Mouse (Mus musculus) gastrocnemius, adult 18-20 months (tissue): ENCODE results near the gene Uck1. TPM values are rescaled to one million over a fixed set of nuclear protein-coding genes. Genes with fewer than 3 reads are reported as not detected.
"Not testable (repeated sequence)": the region's sequence is repeated elsewhere in the genome, so short reads cannot be mapped to it uniquely, and the experiment has no call there.

Experiments
- DNase-seq: peaks from one replicate; pipeline ENCODE4 v3.0.0; 2021; ENCODE audit warnings: low spot score
- long read RNA-seq, 2 experiments: library from polyadenylated mRNA; stranded (forward); transcript quantifications; one replicate each; pipeline ENCODE4 v2.0.0; 2021
- total RNA-seq, 2 experiments: library from RNA; stranded (reverse); gene quantifications; 2 replicates each; pipeline ENCODE4 v1.2.3; 2021

Uck1 gene
- 10 to 100 TPM; 11.4 to 11.6 TPM for total RNA-seq
- long read RNA-seq, experiment 1, transcript Uck1-201 (7 exons, 2,005 nt) = major isoform, 12 of 15 reads
- long read RNA-seq, experiment 1, partial matches to known transcripts = 1 of 15 reads
- long read RNA-seq, experiment 1, other reads (novel, unspliced or antisense) = 2 of 15 reads
- long read RNA-seq, experiment 2, transcript Uck1-201 (7 exons, 2,005 nt) = major isoform, 9 of 12 reads
- long read RNA-seq, experiment 2, partial matches to known transcripts = 0 of 12 reads
- long read RNA-seq, experiment 2, other reads (novel, unspliced or antisense) = 3 of 12 reads

GRCm38 (mm10) chr2:32259657-32260417 is at the start of gene Uck1:
Uck1 (minus strand) TSS chr2:32260159.
- DNase-seq = peak; percentile 85

- no peak for DNase-seq
Observed at GRCm38 (mm10) chr2:32308870-32309568, 49.1 kb upstream of the Uck1 start.

GRCm38 (mm10) chr2:32307941-32308760 is 48.2 kb upstream of the Uck1 start:
- peak; percentile 51 for DNase-seq

GRCm38 (mm10) chr2:32307247-32307798 is 47.4 kb upstream of the Uck1 start:
- DNase-seq = no peak

- DNase-seq = no peak
Observed at GRCm38 (mm10) chr2:32306176-32306575, 46.2 kb upstream of the Uck1 start.

GRCm38 (mm10) chr2:32305668-32306067 is 45.7 kb upstream of the Uck1 start:
- DNase-seq = no peak

- DNase-seq = peak; percentile 61
Observed at GRCm38 (mm10) chr2:32304145-32304832, 44.3 kb upstream of the Uck1 start.

GRCm38 (mm10) chr2:32302952-32303351 is 43.0 kb upstream of the Uck1 start:
- no peak for DNase-seq

GRCm38 (mm10) chr2:32299469-32299868 is 39.5 kb upstream of the Uck1 start:
- no peak for DNase-seq

- DNase-seq = not testable (repeated sequence)
Observed at GRCm38 (mm10) chr2:32295842-32296241, 35.9 kb upstream of the Uck1 start.

GRCm38 (mm10) chr2:32295285-32295684 is 35.3 kb upstream of the Uck1 start:
- DNase-seq = no peak

GRCm38 (mm10) chr2:32294348-32294747 is 34.4 kb upstream of the Uck1 start:
- peak; percentile 91 for DNase-seq

GRCm38 (mm10) chr2:32289578-32289977 is 29.6 kb upstream of the Uck1 start:
- DNase-seq = no peak

GRCm38 (mm10) chr2:32288371-32288931 is 28.5 kb upstream of the Uck1 start:
- DNase-seq = no peak

- peak; percentile 97 for DNase-seq
Observed at GRCm38 (mm10) chr2:32287923-32288367, 28.0 kb upstream of the Uck1 start, which contains the start of gene Swi5. Swi5 (minus strand) TSS chr2:32288075.

GRCm38 (mm10) chr2:32287334-32287840 is 27.4 kb upstream of the Uck1 start, which contains the start of gene Golga2:
Golga2 (plus strand) TSS chr2:32287384.
- DNase-seq = no peak

- DNase-seq = no peak
Observed at GRCm38 (mm10) chr2:32283986-32284385, 24.0 kb upstream of the Uck1 start.

GRCm38 (mm10) chr2:32282727-32283126 is 22.8 kb upstream of the Uck1 start:
- DNase-seq = peak; percentile 72

- no peak for DNase-seq
Observed at GRCm38 (mm10) chr2:32282289-32282688, 22.3 kb upstream of the Uck1 start.

- no peak for DNase-seq
Observed at GRCm38 (mm10) chr2:32275823-32276222, 15.9 kb upstream of the Uck1 start.
